Mouse (Mus musculus): Measurements from ENCODE around the gene Cacna1s. TPM values are rescaled to one million over a fixed set of nuclear protein-coding genes. Genes with fewer than 3 reads are reported as not detected.

Gene Cacna1s
- polyA plus RNA-seq, 1 experiment from 2014 or later, result 0.29 TPM

GRCm38 (mm10) chr1:136130107-136130506, 77.6 kb downstream of the Cacna1s start:
- Histone ChIP-seq H3K27ac (ENCODE audit: low read length) (no peak overlapping the region), H3K9ac (ENCODE audit: low read length) (no peak overlapping the region), H3K4me1 (replicated peaks; ENCODE audit: control insufficient read depth, insufficient read depth, low read length) (peaks cover 61% of the 10 kb centered on the region), H3K27me3 (ENCODE audit: control insufficient read depth, insufficient read depth, low read depth, low read length) (no peaks in the 10 kb centered on the region), H3K4me2 (ENCODE audit: low read depth, low read length) (no peak overlapping the region), H3K4me3 (ENCODE audit: low read length) (no peak overlapping the region), H3K36me3 (ENCODE audit: control insufficient read depth, insufficient read depth, low read length) (no peaks in the 10 kb centered on the region), H3K9me3 (ENCODE audit: control insufficient read depth, low read length) (no peaks in the 10 kb centered on the region)
- WGBS, result 40% methylated on average over 3 of the region's 3 CpGs
- ATAC-seq (ENCODE audit: low read depth), result no peak

- Histone ChIP-seq H3K9ac (ENCODE audit: low read length) (peak within 1 kb of the TSS; percentile 78), H3K4me1 (replicated peaks; ENCODE audit: control insufficient read depth, insufficient read depth, low read length) (peaks cover 70% of the 10 kb centered on the region), H3K9me3 (ENCODE audit: control insufficient read depth, low read length) (no peaks in the 10 kb centered on the region), H3K27ac (ENCODE audit: low read length) (peak within 1 kb of the TSS; percentile 59), H3K4me2 (ENCODE audit: low read depth, low read length) (peak within 1 kb of the TSS; percentile 100), H3K36me3 (ENCODE audit: control insufficient read depth, insufficient read depth, low read length) (no peaks in the 10 kb centered on the region), H3K4me3 (ENCODE audit: low read length) (peak within 1 kb of the TSS; percentile 74), H3K27me3 (ENCODE audit: control insufficient read depth, insufficient read depth, low read depth, low read length) (no peaks in the 10 kb centered on the region)
- WGBS, result under 1% methylated on average over 40 of the region's 42 CpGs
- peak; percentile 90 for ATAC-seq (ENCODE audit: low read depth)
These were observed 78.5 kb downstream of the Cacna1s start, which contains the start of gene Kif21b for GRCm38 (mm10) chr1:136130951-136131558. Kif21b (plus strand) TSS chr1:136131389.

GRCm38 (mm10) chr1:136131603-136132291, 79.2 kb downstream of the Cacna1s start:
- H3K36me3 ChIP-seq (ENCODE audit: control insufficient read depth, insufficient read depth, low read length), result no peaks in the 10 kb centered on the region
- ATAC-seq (ENCODE audit: low read depth), result peak; percentile 20; the same call in 1 of the 2 replicates
- peak overlapping the region; percentile 78 for H3K9ac ChIP-seq (ENCODE audit: low read length)
- no peaks in the 10 kb centered on the region for H3K27me3 ChIP-seq (ENCODE audit: control insufficient read depth, insufficient read depth, low read depth, low read length)
- no peaks in the 10 kb centered on the region for H3K9me3 ChIP-seq (ENCODE audit: control insufficient read depth, low read length)
- H3K4me2 ChIP-seq (ENCODE audit: low read depth, low read length), result peak overlapping the region; percentile 100
- H3K4me3 ChIP-seq (ENCODE audit: low read length), result peak overlapping the region; percentile 74
- H3K4me1 ChIP-seq (replicated peaks; ENCODE audit: control insufficient read depth, insufficient read depth, low read length), result peaks cover 77% of the 10 kb centered on the region
- peak overlapping the region; percentile 59 for H3K27ac ChIP-seq (ENCODE audit: low read length)
- under 1% methylated on average over 40 of the region's 43 CpGs for WGBS

- no peaks in the 10 kb centered on the region for H3K9me3 ChIP-seq (ENCODE audit: control insufficient read depth, low read length)
- H3K4me2 ChIP-seq (ENCODE audit: low read depth, low read length), result peak overlapping the region; percentile 100
- no peak overlapping the region for H3K9ac ChIP-seq (ENCODE audit: low read length)
- H3K4me1 ChIP-seq (replicated peaks; ENCODE audit: control insufficient read depth, insufficient read depth, low read length), result peaks cover 86% of the 10 kb centered on the region
- no peak for ATAC-seq (ENCODE audit: low read depth)
- H3K4me3 ChIP-seq (ENCODE audit: low read length), result peak overlapping the region; percentile 74
- H3K27ac ChIP-seq (ENCODE audit: low read length), result no peak overlapping the region
- no peaks in the 10 kb centered on the region for H3K27me3 ChIP-seq (ENCODE audit: control insufficient read depth, insufficient read depth, low read depth, low read length)
- WGBS, result 41% methylated on average over 10 of the region's 10 CpGs
- no peaks in the 10 kb centered on the region for H3K36me3 ChIP-seq (ENCODE audit: control insufficient read depth, insufficient read depth, low read length)
These were observed 80.0 kb downstream of the Cacna1s start for GRCm38 (mm10) chr1:136132386-136133201.

GRCm38 (mm10) chr1:136133570-136134240, 81.2 kb downstream of the Cacna1s start:
- no peaks in the 10 kb centered on the region for H3K27me3 ChIP-seq (ENCODE audit: control insufficient read depth, insufficient read depth, low read depth, low read length)
- no peak overlapping the region; the same call in 1 of the 2 replicates for H3K9ac ChIP-seq (ENCODE audit: low read length)
- peak overlapping the region; percentile 15; the same call in 1 of the 2 replicates for H3K4me2 ChIP-seq (ENCODE audit: low read depth, low read length)
- no peaks in the 10 kb centered on the region for H3K36me3 ChIP-seq (ENCODE audit: control insufficient read depth, insufficient read depth, low read length)
- ATAC-seq (ENCODE audit: low read depth), result no peak
- WGBS, result 43% methylated on average over 13 of the region's 13 CpGs
- no peak overlapping the region for H3K27ac ChIP-seq (ENCODE audit: low read length)
- no peaks in the 10 kb centered on the region for H3K9me3 ChIP-seq (ENCODE audit: control insufficient read depth, low read length)
- H3K4me1 ChIP-seq (replicated peaks; ENCODE audit: control insufficient read depth, insufficient read depth, low read length), result peaks cover 88% of the 10 kb centered on the region
- no peak overlapping the region for H3K4me3 ChIP-seq (ENCODE audit: low read length)

GRCm38 (mm10) chr1:136134547-136134946, 82.0 kb downstream of the Cacna1s start:
- Histone ChIP-seq H3K27me3 (ENCODE audit: control insufficient read depth, insufficient read depth, low read depth, low read length) (no peaks in the 10 kb centered on the region), H3K4me1 (replicated peaks; ENCODE audit: control insufficient read depth, insufficient read depth, low read length) (peaks cover 85% of the 10 kb centered on the region), H3K9me3 (ENCODE audit: control insufficient read depth, low read length) (no peaks in the 10 kb centered on the region), H3K4me2 (ENCODE audit: low read depth, low read length) (no peak overlapping the region), H3K9ac (ENCODE audit: low read length) (no peak overlapping the region), H3K4me3 (ENCODE audit: low read length) (no peak overlapping the region), H3K27ac (ENCODE audit: low read length) (peak overlapping the region; percentile 41; the same call in 1 of the 2 replicates), H3K36me3 (ENCODE audit: control insufficient read depth, insufficient read depth, low read length) (no peaks in the 10 kb centered on the region)
- 63% methylated on average over 2 of the region's 2 CpGs for WGBS
- ATAC-seq (ENCODE audit: low read depth), result no peak

DNA sequence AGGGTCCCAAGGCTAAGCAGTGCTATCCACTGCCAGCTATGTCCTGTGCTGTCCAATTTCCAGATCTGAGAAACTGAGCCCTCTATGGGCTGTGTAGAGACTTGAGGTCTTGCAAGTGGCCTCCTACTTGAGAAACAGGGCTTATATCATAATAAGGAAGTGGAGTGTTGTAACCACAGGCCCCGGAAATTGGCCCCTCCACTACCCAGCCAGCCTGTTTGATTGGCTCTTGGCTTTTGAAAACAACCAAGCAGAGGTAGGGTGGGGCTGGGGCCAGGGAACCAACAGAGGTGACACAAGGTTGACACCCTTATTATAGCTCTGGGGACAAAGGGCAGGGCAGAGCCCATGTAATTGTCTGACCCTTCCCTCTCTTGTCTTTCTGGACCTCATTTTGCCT, 82.5 kb downstream of the Cacna1s start:
- Histone ChIP-seq H3K27ac (ENCODE audit: low read length) (peak overlapping the region; percentile 41; the same call in 1 of the 2 replicates), H3K27me3 (ENCODE audit: control insufficient read depth, insufficient read depth, low read depth, low read length) (no peaks in the 10 kb centered on the region), H3K4me3 (ENCODE audit: low read length) (no peak overlapping the region), H3K4me1 (replicated peaks; ENCODE audit: control insufficient read depth, insufficient read depth, low read length) (peaks cover 84% of the 10 kb centered on the region), H3K9ac (ENCODE audit: low read length) (no peak overlapping the region), H3K9me3 (ENCODE audit: control insufficient read depth, low read length) (no peaks in the 10 kb centered on the region), H3K4me2 (ENCODE audit: low read depth, low read length) (no peak overlapping the region), H3K36me3 (ENCODE audit: control insufficient read depth, insufficient read depth, low read length) (no peaks in the 10 kb centered on the region)
- no peak for ATAC-seq (ENCODE audit: low read depth)
- 20% methylated on average over 1 of the region's 1 CpGs for WGBS

GRCm38 (mm10) chr1:136135777-136136444, 83.4 kb downstream of the Cacna1s start:
- Histone ChIP-seq H3K27me3 (ENCODE audit: control insufficient read depth, insufficient read depth, low read depth, low read length) (no peaks in the 10 kb centered on the region), H3K27ac (ENCODE audit: low read length) (peak overlapping the region; percentile 63), H3K4me1 (replicated peaks; ENCODE audit: control insufficient read depth, insufficient read depth, low read length) (peaks cover 82% of the 10 kb centered on the region), H3K9ac (ENCODE audit: low read length) (no peak overlapping the region), H3K36me3 (ENCODE audit: control insufficient read depth, insufficient read depth, low read length) (no peaks in the 10 kb centered on the region), H3K4me3 (ENCODE audit: low read length) (no peak overlapping the region), H3K9me3 (ENCODE audit: control insufficient read depth, low read length) (no peaks in the 10 kb centered on the region), H3K4me2 (ENCODE audit: low read depth, low read length) (no peak overlapping the region)
- 59% methylated on average over 6 of the region's 6 CpGs for WGBS
- ATAC-seq (ENCODE audit: low read depth), result no peak

Data from lung, embryonic 16.5 days (tissue).